Mouse (Mus musculus) hindbrain, embryonic 11.5 days (tissue): ENCODE results near the gene Gm20388. TPM values are rescaled to one million over a fixed set of nuclear protein-coding genes. Genes with fewer than 3 reads are reported as not detected.
"Not testable (repeated sequence)": the region's sequence is repeated elsewhere in the genome, so short reads cannot be mapped to it uniquely, and the experiment has no call there.

Experiments
- ATAC-seq: fragments of 200-750 bp; cut with Nextera tagmentation; 2 replicates; pipeline ENCODE4 v1.8.0; 2017; ENCODE audit warnings: mild to moderate bottlenecking, moderate TSS enrichment, moderate library complexity; ENCODE audit not compliant: low FRiP score
- DNase-seq: peaks from one replicate; pipeline ENCODE4 v3.0.0-alpha.2; 2015; ENCODE audit warnings: low spot score
- H3K27ac ChIP-seq: fragments of 300-500 bp; sonication (generic); 2 replicates; pipeline ENCODE4 v1.5.1; 2014; ENCODE audit warnings: mild to moderate bottlenecking, low read depth, low read length
- H3K27me3 ChIP-seq: fragments of 300-500 bp; sonication (generic); 2 replicates; pipeline ENCODE4 v1.6.1; 2014; ENCODE audit warnings: mild to moderate bottlenecking, low read length, moderate library complexity, mixed read lengths; ENCODE audit not compliant: control insufficient read depth, insufficient read depth
- H3K36me3 ChIP-seq: fragments of 300-500 bp; sonication (generic); 2 replicates; pipeline ENCODE4 v1.6.1; 2014; ENCODE audit warnings: mild to moderate bottlenecking, low read length, moderate library complexity, mixed read lengths; ENCODE audit not compliant: control insufficient read depth, insufficient read depth
- H3K4me1 ChIP-seq: fragments of 300-500 bp; sonication (generic); replicated peaks from 2 replicates; pipeline ENCODE4 v1.6.1; 2014; ENCODE audit warnings: low read length, mixed read lengths; ENCODE audit not compliant: control insufficient read depth, insufficient read depth
- H3K4me2 ChIP-seq: fragments of 300-500 bp; sonication (generic); replicated peaks from 2 replicates; pipeline ENCODE4 v1.6.1; 2014; ENCODE audit warnings: mild to moderate bottlenecking, low read depth, low read length
- H3K4me3 ChIP-seq: fragments of 300-500 bp; sonication (generic); 2 replicates; pipeline ENCODE4 v1.5.1; 2014; ENCODE audit warnings: low read depth, low read length
- H3K9ac ChIP-seq: fragments of 300-500 bp; sonication (generic); 2 replicates; pipeline ENCODE4 v1.6.1; 2014; ENCODE audit warnings: low read depth, low read length
- H3K9me3 ChIP-seq: fragments of 300-500 bp; sonication (generic); 2 replicates; pipeline ENCODE4 v1.6.1; 2016; ENCODE audit warnings: low read length; ENCODE audit not compliant: control insufficient read depth
- WGBS: fragments of 180-500 bp; shearing (Covaris S2); extraction: QIAGEN DNeasy Blood & Tissue Kit; methylation state at CpG from one replicate; pipeline ENCODE4 v1.1.7; 2014; 5-methylcytosine and 5-hydroxymethylcytosine counted together
- polyA plus RNA-seq: library from polyadenylated mRNA; unstranded; fragments of >200 nt; fragmentation: Nextera tagmentation; extraction: Ambion mirVana; gene quantifications from 2 replicates; pipeline ENCODE4 v1.2.1, GENCODE M21; 2014

The Gm20388 gene
- polyA plus RNA-seq, 1 experiment from 2014 or later = 11.8 TPM

DNA sequence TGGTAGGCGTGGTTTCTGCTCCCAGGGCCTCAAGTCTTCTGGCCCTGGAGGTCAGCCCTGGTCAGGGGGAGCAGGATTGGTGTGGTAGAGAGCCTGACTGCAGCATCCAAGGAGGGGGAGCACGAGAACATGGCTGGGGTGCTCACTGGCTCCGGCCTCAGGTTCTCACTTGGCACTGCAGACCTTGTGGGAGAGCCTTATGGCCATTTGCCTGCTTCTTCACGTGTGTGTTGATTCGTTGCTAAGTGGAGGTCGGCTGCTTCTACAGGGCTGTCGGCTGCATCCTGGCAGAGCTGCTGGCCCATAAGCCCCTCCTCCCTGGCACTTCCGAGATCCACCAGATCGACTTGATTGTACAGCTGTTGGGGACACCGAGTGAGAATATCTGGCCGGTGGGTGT, 3319.7 kb downstream of the Gm20388 start:
- not testable (repeated sequence) for H3K9me3 ChIP-seq, H3K36me3 ChIP-seq, DNase-seq, H3K4me3 ChIP-seq, ATAC-seq, H3K4me2 ChIP-seq, H3K4me1 ChIP-seq, H3K27ac ChIP-seq, H3K9ac ChIP-seq
- 90% methylated on average over 10 of the region's 11 CpGs for WGBS
- H3K27me3 ChIP-seq = peaks cover 13% of the 10 kb centered on the region

DNA sequence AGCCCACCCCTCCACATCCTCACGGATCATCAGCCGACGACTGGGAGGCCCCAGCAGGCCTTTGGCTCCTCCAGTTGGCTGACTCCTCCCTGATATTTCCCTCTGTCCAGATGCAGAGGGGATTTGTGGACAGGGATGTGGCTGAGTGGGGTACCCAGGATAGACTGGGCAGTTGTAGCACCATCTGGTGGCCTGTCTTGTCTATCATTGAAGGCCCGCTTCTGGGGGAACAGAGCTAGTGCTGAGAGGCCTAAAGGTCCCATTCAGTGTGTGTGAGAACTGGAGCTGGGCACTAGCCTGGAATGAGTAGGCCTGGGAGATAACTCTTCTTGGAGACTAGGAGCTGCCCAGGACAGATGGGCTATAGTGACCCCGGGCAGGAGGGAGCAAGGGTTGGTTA, 3321.1 kb downstream of the Gm20388 start:
- 56% methylated on average over 5 of the region's 5 CpGs for WGBS

DNA sequence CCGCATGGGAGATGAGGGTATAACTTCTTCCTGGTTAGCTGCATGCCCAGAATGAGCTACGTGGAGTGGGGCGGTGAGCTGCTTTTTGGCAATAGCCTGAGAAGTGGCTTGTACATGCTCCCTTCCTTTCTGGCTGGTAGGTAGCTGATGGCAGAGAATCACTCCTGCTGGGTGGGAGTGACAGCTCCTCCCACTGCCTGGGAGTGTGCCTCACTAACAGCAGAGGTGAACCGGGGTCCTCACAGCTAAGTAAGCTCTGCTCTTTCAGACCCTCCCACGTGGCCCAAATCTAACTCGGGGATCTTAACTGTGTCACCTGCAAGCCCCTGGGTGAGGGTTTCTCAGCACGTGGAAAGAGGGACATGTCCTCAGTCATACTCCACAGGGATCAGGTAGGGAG, 3321.9 kb downstream of the Gm20388 start:
- ATAC-seq (no peak), DNase-seq (no peak)
- Histone ChIP-seq H3K27ac (no peak overlapping the region), H3K9ac (no peak overlapping the region), H3K9me3 (no peaks in the 10 kb centered on the region), H3K4me2 (no peak overlapping the region; the same call in 1 of the 2 replicates), H3K36me3 (no peaks in the 10 kb centered on the region), H3K4me1 (peaks cover 6% of the 10 kb centered on the region), H3K27me3 (peaks cover 20% of the 10 kb centered on the region), H3K4me3 (no peak overlapping the region)
- WGBS = 42% methylated on average over 7 of the region's 7 CpGs

More for the DNA sequence above, 3321.1 kb downstream of the Gm20388 start:
- Histone ChIP-seq H3K4me2 (no peak overlapping the region), H3K27ac (no peak overlapping the region), H3K27me3 (peaks cover 19% of the 10 kb centered on the region), H3K4me1 (peaks cover 6% of the 10 kb centered on the region), H3K9ac (no peak overlapping the region), H3K4me3 (no peak overlapping the region), H3K9me3 (no peaks in the 10 kb centered on the region), H3K36me3 (no peaks in the 10 kb centered on the region)
- ATAC-seq (no peak), DNase-seq (peak; percentile 22)

DNA sequence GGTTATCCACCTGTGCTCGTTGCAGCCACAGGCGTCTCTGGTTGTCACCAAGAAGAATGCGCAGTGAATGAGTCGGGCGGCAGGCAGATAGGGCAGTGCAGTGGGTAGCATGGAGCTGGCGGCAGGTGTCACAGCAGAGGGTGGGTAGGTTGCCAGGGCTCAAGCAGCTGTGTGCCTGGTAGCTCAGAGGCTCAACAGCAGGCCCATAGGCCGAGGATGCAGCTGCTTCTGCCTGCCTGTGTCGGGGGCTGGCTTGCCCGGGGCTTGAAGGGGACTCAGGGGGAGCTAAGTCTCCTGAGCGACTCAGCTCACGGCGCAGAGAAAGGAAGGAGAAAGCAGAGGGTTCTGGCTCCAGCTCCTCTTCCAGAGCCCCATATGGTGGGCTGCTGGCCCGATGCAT, 3322.7 kb downstream of the Gm20388 start:
- ATAC-seq (no peak), DNase-seq (no peak)
- Histone ChIP-seq H3K36me3 (no peaks in the 10 kb centered on the region), H3K27ac (no peak overlapping the region), H3K27me3 (peaks cover 21% of the 10 kb centered on the region), H3K4me2 (no peak overlapping the region), H3K4me1 (peaks cover 6% of the 10 kb centered on the region), H3K9ac (no peak overlapping the region), H3K9me3 (no peaks in the 10 kb centered on the region), H3K4me3 (no peak overlapping the region)
- 58% methylated on average over 13 of the region's 13 CpGs for whole genome bisulfite sequencing

DNA sequence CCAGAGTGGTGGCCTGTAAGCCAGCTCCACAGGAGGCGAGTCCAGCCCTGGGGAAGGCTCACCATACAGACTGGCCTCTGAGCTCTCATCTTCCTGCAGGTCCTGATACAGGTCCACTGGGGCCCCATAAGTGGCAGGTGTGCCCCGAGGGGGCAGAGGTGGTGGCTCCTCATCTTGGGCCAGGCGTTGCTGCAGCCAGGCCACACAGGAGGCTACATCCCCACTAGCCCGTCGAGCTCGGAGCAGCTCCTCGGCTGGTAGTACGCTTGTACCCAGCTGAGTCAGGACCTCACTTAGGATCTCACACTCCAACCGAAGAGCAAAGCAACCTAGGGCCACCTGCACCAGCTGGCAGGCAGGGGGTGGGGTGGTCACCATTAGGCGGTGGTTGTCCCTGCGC, 3323.1 kb downstream of the Gm20388 start:
- 76% methylated on average over 11 of the region's 11 CpGs for WGBS
- Histone ChIP-seq H3K36me3 (no peaks in the 10 kb centered on the region), H3K9me3 (no peaks in the 10 kb centered on the region), H3K4me2 (no peak overlapping the region), H3K4me1 (peaks cover 6% of the 10 kb centered on the region), H3K27ac (no peak overlapping the region), H3K9ac (no peak overlapping the region), H3K4me3 (no peak overlapping the region), H3K27me3 (peaks cover 21% of the 10 kb centered on the region)
- no peak for DNase-seq
- ATAC-seq = no peak

DNA sequence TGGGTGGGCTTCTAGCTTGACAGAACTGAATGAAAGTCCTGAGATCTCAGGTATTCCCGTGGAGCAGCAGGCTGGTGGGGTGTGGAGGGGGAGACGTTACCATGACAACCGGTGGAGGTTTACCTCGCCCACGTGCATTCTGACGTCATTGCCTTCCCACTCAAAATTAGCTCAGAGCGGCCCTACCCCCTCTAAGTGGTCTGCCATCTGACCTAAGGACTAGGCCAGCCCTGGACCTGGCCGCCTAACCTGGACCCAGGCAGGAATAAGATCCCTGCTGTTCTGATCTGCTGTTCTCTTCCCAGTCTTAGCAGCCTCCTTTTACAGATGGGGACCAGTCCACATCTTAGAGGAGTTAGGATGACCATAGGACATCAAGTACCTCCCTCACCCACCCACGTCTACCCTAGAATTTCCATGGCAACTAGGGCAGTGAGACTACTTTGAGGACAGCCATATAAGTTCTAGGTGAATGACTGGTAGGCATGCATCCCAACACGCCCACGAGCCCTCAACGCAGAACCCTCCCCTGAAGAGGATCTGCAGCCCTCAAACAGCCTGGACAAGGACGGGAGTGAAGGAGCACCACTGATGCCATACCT, 3324.4 kb downstream of the Gm20388 start:
- Histone ChIP-seq H3K9me3 (no peaks in the 10 kb centered on the region), H3K36me3 (no peaks in the 10 kb centered on the region), H3K27me3 (peaks cover 21% of the 10 kb centered on the region), H3K4me3 (peak overlapping the region; percentile 43), H3K4me2 (peak overlapping the region; percentile 88), H3K9ac (peak overlapping the region; percentile 52), H3K27ac (no peak overlapping the region), H3K4me1 (peaks cover 6% of the 10 kb centered on the region)
- ATAC-seq (no peak), DNase-seq (no peak)
- WGBS = 39% methylated on average over 13 of the region's 13 CpGs

DNA sequence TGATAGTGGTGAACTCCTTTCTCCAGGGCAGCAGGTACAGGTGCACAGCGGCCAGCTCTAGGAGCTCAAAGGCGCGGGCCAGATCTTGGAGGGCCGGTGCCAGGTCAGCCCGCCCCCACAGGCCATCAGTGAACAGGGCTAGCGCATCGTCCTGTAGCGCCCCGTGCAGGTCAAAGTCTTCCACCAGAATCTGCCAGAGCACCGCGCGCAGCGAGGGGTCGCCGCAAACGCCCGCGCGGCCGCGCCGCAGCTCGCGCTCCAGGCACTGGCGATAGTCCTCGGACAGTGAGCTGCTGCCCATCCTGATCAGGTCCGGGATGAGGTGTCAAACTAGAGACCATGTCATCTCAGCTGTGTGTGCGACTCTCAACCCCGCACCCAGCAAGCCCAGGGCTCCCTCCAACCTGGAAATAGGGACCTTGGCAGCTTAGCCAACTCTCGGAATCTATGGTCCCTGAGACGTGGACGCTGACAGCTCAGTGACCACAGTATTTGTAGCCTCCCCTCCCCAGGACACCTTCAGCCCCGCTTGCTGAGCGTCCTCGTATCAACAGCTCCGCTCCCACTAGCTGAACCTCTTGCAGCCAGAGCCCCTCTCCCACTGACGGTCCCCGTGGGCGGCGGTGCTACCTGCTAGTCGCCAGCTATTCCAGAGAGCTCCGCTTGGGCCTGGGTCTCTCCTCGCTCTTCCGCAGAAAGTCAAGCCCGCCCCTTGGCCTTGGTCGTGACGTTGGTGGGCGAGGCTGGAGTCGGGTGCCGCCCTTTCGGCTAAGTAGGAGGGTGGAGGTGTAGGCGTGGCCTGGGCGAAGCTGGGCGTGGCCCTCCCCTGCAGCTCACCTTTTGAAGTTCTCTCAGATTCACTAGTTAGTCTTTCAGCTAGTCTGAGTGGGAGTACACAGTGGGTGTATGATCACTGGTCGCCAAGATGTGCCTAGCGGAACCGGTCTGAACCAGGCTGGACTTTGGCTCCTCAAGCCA, 3325.2 kb downstream of the Gm20388 start, which contains the start of gene Spata2l:
Gene Spata2l, minus strand, starts transcription at position 714 of the 978 bp plus-strand sequence.
- Histone ChIP-seq H3K9me3 (no peaks in the 10 kb centered on the region), H3K9ac (peak within 1 kb of the TSS; percentile 52), H3K4me2 (peak within 1 kb of the TSS; percentile 88), H3K36me3 (no peaks in the 10 kb centered on the region), H3K4me1 (peaks cover 6% of the 10 kb centered on the region), H3K27me3 (peaks cover 21% of the 10 kb centered on the region), H3K27ac (no peak within 1 kb of the TSS), H3K4me3 (peak within 1 kb of the TSS; percentile 43)
- peak; percentile 76 for ATAC-seq
- DNase-seq = peak; percentile 88
- WGBS = 2% methylated on average over 57 of the region's 57 CpGs

DNA sequence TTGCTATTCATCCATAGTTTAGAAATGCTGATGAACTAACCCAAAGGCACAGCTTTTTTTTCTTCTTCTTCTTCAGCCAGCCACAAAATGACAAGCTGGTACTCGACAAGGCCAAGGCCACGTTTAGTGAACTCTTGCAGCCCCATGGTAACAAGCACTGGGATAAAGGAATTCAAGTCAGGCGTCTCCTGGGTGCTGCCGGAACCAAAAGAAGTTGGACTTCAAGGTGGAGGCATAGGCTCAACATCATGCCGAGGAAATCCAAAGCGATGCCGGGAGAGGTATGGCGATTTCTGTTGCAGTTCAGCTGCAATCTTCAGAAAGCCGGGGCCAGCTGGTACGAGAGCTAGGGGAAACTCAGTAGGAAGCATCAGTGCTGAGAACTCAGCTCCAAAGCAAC, 3328.8 kb downstream of the Gm20388 start:
- H3K9me3 ChIP-seq = no peaks in the 10 kb centered on the region
- H3K4me3 ChIP-seq = no peak overlapping the region
- H3K27me3 ChIP-seq = peaks cover 15% of the 10 kb centered on the region
- H3K27ac ChIP-seq = no peak overlapping the region
- H3K4me1 ChIP-seq = peaks cover 6% of the 10 kb centered on the region
- no peak for DNase-seq
- WGBS = 87% methylated on average over 10 of the region's 10 CpGs
- no peak overlapping the region for H3K4me2 ChIP-seq
- no peak for ATAC-seq
- H3K9ac ChIP-seq = no peak overlapping the region
- H3K36me3 ChIP-seq = no peaks in the 10 kb centered on the region
